ENCODE assay signal across 17 mouse cellular contexts in genomic region chr14:99389306-99389705, GRCm38 (mm10).
"Had no signal": no experiment of that assay in that cellular context is flagged by ENCODE, and none has a peak within 500 bp of the region (broad histone marks: within the 10 kb centered on the region; RNA-seq: fewer than 3 reads in every experiment).

No protein-coding gene starts in this region.

- ATAC-seq: liver, postnatal 0 days; lung, postnatal 0 days; midbrain, embryonic 13.5 days; midbrain, embryonic 15.5 days had no signal

- H3K9ac ChIP-seq: liver, postnatal 0 days; lung, embryonic 15.5 days; midbrain, embryonic 13.5 days; midbrain, embryonic 15.5 days; neural tube, embryonic 12.5 days; stomach, embryonic 15.5 days had no signal

- H3K4me3 ChIP-seq: lung, embryonic 15.5 days; megakaryocyte, embryonic 14.5 days; midbrain, embryonic 13.5 days; midbrain, embryonic 15.5 days; neural tube, embryonic 12.5 days; stomach, embryonic 15.5 days had no signal

- H3K4me2 ChIP-seq: lung, embryonic 15.5 days; midbrain, embryonic 11.5 days; midbrain, embryonic 13.5 days; midbrain, embryonic 15.5 days; neural tube, embryonic 12.5 days; stomach, embryonic 15.5 days had no signal

- H3K27ac ChIP-seq: lung, embryonic 15.5 days; macrophage; midbrain, embryonic 13.5 days; midbrain, embryonic 15.5 days; neural tube, embryonic 12.5 days; stomach, embryonic 15.5 days had no signal

- H3K27me3 ChIP-seq: lung, embryonic 15.5 days; megakaryocyte, embryonic 14.5 days; midbrain, embryonic 13.5 days; midbrain, embryonic 15.5 days; neural tube, embryonic 12.5 days; stomach, embryonic 15.5 days had no signal

- DNase-seq: liver, postnatal 0 days; lung, adult 2 months; lung, postnatal 14 days; lung, postnatal 36 days; right cerebral cortex, postnatal 14 days; thymus, adult 18-20 months; thymus, postnatal 14 days; thymus, postnatal 36 days had no signal

- H3K9me3 ChIP-seq: lung, embryonic 15.5 days; midbrain, embryonic 13.5 days; midbrain, embryonic 15.5 days; neural tube, embryonic 12.5 days; stomach, embryonic 15.5 days had no signal

- H3K4me1 ChIP-seq: lung, embryonic 15.5 days; megakaryocyte, embryonic 14.5 days; midbrain, embryonic 13.5 days; midbrain, embryonic 15.5 days; neural tube, embryonic 12.5 days; stomach, embryonic 15.5 days had no signal

- H3K36me3 ChIP-seq: lung, embryonic 15.5 days; midbrain, embryonic 13.5 days; midbrain, embryonic 15.5 days; neural tube, embryonic 12.5 days; stomach, embryonic 15.5 days had no signal
